ENCODE assay signal across 8 mouse cellular contexts in the genomic region with DNA sequence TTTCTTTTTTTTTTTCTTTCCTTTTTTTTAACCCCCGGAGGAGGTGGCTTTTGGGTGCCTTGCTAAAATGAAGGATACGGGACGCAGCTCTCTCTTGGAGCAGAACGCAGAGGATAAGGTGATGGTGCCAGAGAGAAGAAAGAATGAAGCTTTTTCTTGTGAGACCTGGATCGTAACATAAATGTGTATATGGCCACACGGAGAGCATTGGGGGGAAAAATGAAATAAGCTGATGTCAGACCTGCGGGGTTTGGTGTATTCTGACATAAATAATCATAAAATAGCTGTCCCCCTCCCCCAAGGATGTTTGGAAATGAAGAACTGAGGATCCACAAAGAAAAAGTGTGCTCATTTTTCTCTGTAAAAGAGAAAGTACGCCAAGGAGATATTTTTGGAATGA.
DNase-seq lines count a peak whose midpoint lies in the region; ATAC-seq and TF ChIP-seq lines count a peak whose summit lies in the region.

No protein-coding gene starts in this region.

- no peak overlapping the region for H3K27ac ChIP-seq in heart, embryonic 10.5 days
- H3K27ac ChIP-seq in forebrain, postnatal 0 days (ENCODE audit: low read depth, low read length), result peak overlapping the region; percentile 91
- no peak overlapping the region for H3K27ac ChIP-seq in liver, embryonic 16.5 days (ENCODE audit: low read length)

- 13% methylated on average over 8 of the region's 8 CpGs for WGBS in heart, embryonic 10.5 days
- 3% methylated on average over 8 of the region's 8 CpGs for WGBS in forebrain, postnatal 0 days
- 7% methylated on average over 8 of the region's 8 CpGs for WGBS in liver, embryonic 16.5 days (ENCODE audit: insufficient replicate concordance)

- H3K9ac ChIP-seq in forebrain, postnatal 0 days, result peak overlapping the region; percentile 69
- no peak overlapping the region for H3K9ac ChIP-seq in liver, embryonic 16.5 days (ENCODE audit: low read depth, low read length)

- H3K4me1 ChIP-seq in heart, embryonic 10.5 days, result no peaks in the 10 kb centered on the region
- no peaks in the 10 kb centered on the region; the same call in 1 of the 2 replicates for H3K4me1 ChIP-seq in E14TG2a.4 (replicated peaks; ENCODE audit: low read depth, low read length)
- no peaks in the 10 kb centered on the region for H3K4me1 ChIP-seq in forebrain, postnatal 0 days (ENCODE audit: insufficient read depth)
- no peaks in the 10 kb centered on the region for H3K4me1 ChIP-seq in liver, embryonic 16.5 days (ENCODE audit: control insufficient read depth, low read depth, low read length)

- H3K27me3 ChIP-seq in heart, embryonic 10.5 days (ENCODE audit: insufficient read depth, poor library complexity, severe bottlenecking), result peaks cover 10% of the 10 kb centered on the region; the same call in 1 of the 2 replicates
- peaks cover 33% of the 10 kb centered on the region for H3K27me3 ChIP-seq in E14TG2a.4 (ENCODE audit: insufficient read depth, low read length)
- H3K27me3 ChIP-seq in forebrain, postnatal 0 days (ENCODE audit: insufficient read depth, low read length), result no peaks in the 10 kb centered on the region
- peaks cover 11% of the 10 kb centered on the region for H3K27me3 ChIP-seq in liver, embryonic 16.5 days (ENCODE audit: control insufficient read depth, insufficient read depth, low read depth, low read length)

- H3K9me3 ChIP-seq in heart, embryonic 10.5 days, result no peaks in the 10 kb centered on the region
- H3K9me3 ChIP-seq in E14TG2a.4 (ENCODE audit: low read length), result no peaks in the 10 kb centered on the region
- H3K9me3 ChIP-seq in forebrain, postnatal 0 days (ENCODE audit: low read length), result no peaks in the 10 kb centered on the region
- H3K9me3 ChIP-seq in liver, embryonic 16.5 days (replicated peaks; ENCODE audit: control insufficient read depth, low read length), result no peaks in the 10 kb centered on the region

- H3K36me3 ChIP-seq in heart, embryonic 10.5 days, result no peaks in the 10 kb centered on the region
- H3K36me3 ChIP-seq in E14TG2a.4 (ENCODE audit: insufficient read depth, low read length), result no peaks in the 10 kb centered on the region
- H3K36me3 ChIP-seq in forebrain, postnatal 0 days (ENCODE audit: insufficient read depth), result no peaks in the 10 kb centered on the region
- H3K36me3 ChIP-seq in liver, embryonic 16.5 days (ENCODE audit: control insufficient read depth, insufficient read depth), result no peaks in the 10 kb centered on the region

- no peak for ATAC-seq in forebrain, postnatal 0 days
- no peak for ATAC-seq in liver, embryonic 16.5 days (ENCODE audit: low read depth)

- no peak for DNase-seq in heart, embryonic 10.5 days (ENCODE audit: low spot score)
- no peak for DNase-seq in heart, postnatal 4 days
- DNase-seq in forebrain, postnatal 0 days, result peak; percentile 46
- no peak for DNase-seq in spleen, adult 12 weeks (ENCODE audit: low spot score)
- no peak for DNase-seq in urinary bladder, adult 18-20 months (ENCODE audit: low spot score in 2 of 2)
- DNase-seq in retina, embryonic 14.5 days (ENCODE audit: low spot score), result no peak

- no peak for TF ChIP-seq CTCF in E14TG2a.4 (conservative IDR thresholded peaks at IDR 0.05; ENCODE audit: low read length)
- TF ChIP-seq CTCF in forebrain, postnatal 0 days (IDR thresholded peaks at IDR 0.05; ENCODE audit: low read depth), result no peak

- peak overlapping the region; percentile 71 for H3K4me2 ChIP-seq in forebrain, postnatal 0 days (ENCODE audit: low read depth)
- H3K4me2 ChIP-seq in liver, embryonic 16.5 days (ENCODE audit: low read depth, low read length), result peak overlapping the region; percentile 46; the same call in 1 of the 2 replicates

- peak overlapping the region; percentile 64 for H3K4me3 ChIP-seq in heart, embryonic 10.5 days
- H3K4me3 ChIP-seq in E14TG2a.4 (replicated peaks; ENCODE audit: low read length), result peak overlapping the region; percentile 77; the same call in 1 of the 2 replicates
- H3K4me3 ChIP-seq in forebrain, postnatal 0 days (ENCODE audit: low read depth, low read length), result peak overlapping the region; percentile 68
- H3K4me3 ChIP-seq in liver, embryonic 16.5 days (ENCODE audit: low read depth, low read length), result peak overlapping the region; percentile 5; the same call in 1 of the 2 replicates

Comparison
In these comparisons a context has a peak if more than half of its experiments do, and no peak if none do; other contexts are left out.
1. H3K4me3 ChIP-seq: peak in every context shown above with its lines; median percentile 77 in E14TG2a.4; 68 in forebrain, postnatal 0 days; 64 in heart, embryonic 10.5 days; 5 in liver, embryonic 16.5 days.